Mouse (Mus musculus) frontal cortex, postnatal 36 days (tissue): ENCODE results near the gene Cfd.

Experiments
- DNase-seq, 2 experiments: peaks; one replicate each; pipeline ENCODE4 v3.0.0; 2022; ENCODE audit warnings: low spot score in 2 of 2

Cfd gene

DNA sequence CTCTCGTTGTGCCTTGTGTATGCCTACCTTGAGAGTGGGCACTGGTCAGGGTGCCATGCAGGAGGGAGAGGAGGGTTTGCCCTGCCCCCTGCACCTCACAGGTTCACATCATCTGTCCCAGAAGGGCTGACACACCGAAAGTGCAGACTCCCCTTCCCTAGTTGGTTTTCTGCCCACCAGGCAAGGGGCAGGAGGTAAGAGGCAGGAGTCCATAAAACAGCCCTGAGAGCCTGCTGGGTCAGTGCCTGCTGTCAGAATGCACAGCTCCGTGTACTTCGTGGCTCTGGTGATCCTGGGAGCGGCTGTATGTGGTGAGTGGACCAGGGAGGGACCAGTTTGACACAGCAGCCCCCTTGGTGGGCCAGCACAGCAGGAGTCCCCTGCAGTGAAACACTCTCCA, at the start of gene Cfd:
Gene Cfd (plus strand): TSS at position 184 of the 400 bp plus-strand sequence.
- no peak for DNase-seq

DNA sequence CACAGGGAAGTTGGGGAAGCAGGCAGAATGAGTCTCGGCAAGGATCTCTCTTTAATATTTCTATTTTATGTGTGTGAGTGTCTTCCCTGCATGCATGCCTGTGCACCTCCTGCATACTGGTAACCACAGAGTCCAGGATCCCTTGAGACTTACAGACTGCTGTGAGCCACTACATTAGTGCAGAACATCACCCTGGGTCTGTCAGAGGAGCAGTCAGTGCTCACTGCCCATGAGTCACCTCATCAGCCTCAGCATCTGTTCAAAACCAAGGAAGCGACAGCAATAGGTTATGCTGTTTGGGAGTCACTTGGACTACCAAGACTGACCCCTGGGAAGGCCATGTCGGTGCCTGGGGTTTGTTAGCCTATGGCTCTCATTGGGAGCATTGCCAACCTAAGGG, 48.3 kb upstream of the Cfd start:
- no peak for DNase-seq

DNA sequence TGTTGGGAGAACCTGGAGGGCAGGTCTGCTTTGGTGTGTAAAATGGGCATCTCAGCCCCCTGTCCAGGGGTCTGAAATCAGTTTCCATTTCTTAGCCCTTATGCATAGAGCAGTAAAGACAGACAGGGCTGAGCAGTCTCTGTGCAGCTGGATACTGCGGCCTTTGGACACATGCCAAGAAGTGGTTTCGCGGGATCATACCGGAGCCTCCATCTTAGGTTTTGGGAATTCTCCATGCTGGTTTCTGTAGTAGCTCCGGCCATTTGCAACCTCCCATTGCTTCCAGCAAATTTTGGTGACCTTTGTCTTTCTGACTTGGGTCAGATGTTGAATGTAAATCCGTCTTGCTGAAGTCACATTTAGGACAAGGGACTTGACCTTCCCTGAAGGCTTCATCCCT, 47.2 kb upstream of the Cfd start:
- no peak for DNase-seq

DNA sequence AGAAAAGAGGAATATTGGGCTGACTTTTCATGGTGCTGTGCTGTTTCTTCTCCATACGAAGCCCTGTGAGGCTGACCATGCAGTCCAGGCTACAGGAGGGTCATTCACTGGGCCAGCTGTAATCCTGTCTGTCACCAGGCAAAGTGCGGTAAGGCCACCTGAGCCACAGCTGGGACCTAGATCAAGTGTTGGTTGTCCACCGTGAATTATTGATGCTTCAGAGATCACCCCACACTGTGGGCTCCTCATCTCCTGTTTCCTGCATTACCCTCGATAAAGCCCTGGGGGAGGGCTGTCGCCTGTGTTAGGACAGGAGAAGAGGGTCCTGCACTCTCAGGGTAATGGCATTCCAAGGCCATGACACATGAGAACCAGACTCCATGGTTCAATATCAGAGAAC, 44.1 kb upstream of the Cfd start:
- DNase-seq = no peak

DNA sequence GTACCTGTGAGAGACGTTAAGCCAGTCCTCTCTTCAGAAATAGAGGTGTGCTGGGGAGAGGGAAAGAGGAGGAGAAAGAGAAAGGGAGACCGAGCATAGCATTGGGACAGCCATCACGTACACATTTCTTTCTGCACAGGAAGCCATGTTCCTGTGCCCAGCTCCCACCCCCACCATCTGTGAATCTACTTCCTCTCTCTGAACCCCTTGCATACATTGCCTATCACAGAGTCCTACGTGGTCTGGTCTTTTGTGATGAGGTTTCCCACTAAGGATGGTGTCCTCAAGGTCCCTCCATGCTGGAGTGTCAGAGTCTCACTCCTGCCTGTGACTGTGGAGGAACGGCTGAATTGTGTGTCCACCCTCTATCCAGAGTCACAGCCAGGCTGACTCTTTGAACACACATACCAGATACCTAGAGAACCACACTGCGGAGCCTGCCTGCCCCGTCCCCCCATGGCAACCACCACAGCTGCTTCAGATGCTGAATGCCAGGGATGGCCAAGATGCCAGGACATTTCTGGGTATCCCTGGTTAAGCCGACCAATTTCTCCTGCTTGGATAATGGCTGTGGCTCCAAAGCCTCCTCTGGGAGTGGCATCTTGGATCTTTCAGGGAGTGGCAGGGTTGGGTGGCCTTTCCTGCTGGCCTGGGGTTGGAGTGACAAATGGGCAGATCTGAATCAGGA, 40.6 kb upstream of the Cfd start:
- no peak for DNase-seq

DNA sequence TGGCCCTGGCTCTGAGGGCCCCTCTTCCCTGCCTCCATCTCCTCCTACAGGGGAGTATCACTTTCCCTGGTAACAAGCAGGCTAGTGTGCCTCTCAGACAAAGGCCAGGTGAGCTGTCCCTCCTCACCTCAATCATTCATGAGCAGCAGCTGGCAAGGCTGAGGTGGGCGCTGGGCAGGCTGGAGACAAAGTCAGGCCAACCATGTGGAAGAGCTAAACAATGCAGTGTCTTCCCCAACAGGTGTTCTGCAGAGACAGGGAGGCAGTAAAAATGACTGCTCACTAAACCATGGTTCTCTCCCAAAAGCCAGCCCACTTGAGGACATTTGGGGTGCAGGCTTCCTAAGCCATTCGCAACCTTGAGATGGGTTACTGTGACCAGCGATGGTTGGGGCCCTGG, 39.0 kb upstream of the Cfd start:
- no peak for DNase-seq

DNA sequence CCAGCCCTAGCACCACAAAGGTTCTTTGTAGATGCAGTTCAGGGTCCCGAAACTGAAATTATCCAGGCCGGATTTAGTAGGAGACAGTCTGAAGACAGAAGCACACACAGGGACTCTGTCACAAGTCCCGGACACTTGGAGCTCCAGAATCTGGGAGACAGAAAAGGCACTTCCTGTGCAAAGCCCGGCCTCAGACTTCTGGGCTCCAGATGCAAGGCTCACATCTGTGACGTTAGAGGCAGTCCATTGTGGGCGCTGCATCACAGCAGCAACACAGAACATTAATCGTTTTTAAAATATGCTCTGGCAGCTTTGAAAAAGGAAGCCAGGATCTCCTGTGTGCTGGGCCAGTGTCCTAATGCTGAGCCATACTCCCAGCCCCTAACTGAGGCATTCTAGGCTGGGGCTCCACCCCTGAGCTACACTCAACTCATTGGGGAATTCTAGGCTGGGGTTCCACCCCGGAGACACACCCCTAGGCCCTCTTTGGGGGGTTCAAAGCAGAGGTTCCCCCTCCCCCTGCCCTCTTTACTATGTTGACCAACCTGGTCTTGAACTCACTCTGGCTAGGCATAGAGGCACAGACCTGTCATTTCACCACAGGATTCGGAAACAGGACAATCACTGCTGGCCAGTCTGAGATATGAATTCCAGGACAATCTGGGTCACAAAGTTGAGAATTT, 38.4 kb upstream of the Cfd start:
- DNase-seq = no peak

DNA sequence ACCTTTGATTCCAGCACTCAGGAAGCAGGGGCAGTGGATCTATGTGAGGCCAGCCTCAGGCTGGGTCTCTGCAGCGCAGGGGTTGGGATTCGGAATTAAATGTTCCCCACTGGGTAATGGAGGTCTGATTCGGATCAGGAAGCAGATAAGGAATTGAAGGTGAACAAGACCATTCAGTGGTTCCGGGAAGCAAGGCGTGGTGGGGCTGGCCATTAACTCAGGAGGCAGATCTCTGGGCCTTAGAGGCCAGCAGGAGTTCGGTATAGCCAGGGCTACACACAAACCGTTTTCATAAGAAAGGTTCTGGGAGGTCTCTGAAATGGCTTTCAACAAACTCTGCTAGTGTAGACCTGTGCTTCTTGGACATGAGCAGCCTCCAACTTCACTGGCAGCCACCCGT, 37.8 kb upstream of the Cfd start:
- DNase-seq = no peak

DNA sequence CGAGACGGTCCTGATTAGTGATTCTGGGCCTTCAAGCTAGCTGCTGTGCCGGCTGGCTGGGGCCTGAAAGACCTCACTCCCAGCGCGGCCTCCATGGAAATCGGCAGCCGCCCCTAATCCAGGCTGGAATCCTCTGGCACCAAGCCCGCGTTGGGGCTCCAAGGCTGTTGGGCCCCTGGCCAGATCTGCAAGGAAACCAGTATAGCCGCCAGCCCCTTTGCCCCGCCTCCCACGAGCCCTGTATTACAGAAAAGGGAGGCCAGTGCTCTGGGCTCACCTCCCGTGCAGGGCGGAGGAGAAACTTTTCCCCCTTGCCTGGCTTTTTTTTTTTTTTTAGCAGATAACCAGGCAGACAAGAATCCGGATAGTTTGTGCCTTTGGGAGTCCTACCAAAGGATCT, 37.3 kb upstream of the Cfd start:
- DNase-seq = peak; percentile 73 to 85

DNA sequence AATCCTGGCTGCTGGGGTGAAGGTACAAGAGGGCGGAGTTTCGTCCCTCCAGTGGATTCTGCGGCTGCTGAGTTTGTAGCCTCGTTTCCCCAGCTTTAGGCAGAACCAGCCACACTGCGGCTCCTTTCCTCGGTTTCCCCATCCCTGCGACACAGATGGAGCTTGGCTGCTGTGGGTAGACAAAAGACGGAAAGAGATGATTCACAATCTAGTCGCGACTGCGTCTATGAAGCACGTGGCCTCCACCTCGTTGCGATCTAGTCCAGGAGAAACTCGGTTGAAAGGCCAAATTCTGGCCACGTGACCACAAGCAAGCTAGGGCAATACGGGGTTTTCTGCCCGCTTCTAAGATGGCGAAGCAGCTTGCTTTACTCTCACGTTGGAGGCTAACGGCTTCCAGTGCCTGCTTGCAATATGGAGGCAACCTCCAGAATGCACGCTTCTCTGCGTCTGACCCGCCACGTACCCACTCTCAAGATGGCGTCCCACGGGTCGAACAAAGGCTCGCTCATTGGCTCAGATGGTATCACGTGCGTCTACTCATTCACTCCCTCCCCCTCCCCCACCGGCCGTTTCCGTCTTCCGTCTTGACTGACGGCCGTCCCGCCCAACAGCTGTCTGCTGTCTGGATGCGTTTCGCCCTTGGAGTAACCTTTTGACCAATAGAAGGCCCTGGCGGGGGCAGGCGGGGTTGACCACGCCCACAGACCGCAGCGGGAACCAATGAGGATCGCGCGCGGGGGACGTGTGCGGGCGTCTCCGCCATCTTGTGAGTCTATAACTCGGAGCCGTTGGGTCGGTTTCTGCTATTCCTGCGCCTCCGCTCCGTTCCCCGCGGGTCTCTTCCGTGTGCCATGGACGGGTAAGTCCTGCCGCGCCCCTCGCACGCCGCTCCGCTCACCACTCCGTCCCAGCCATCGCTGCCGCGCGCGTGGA, 36.5 kb upstream of the Cfd start, which contains the start of gene Ptbp1:
Gene Ptbp1 (plus strand): TSS at position 568 of the 936 bp plus-strand sequence.
- peak; percentile 97 to 99 for DNase-seq

DNA sequence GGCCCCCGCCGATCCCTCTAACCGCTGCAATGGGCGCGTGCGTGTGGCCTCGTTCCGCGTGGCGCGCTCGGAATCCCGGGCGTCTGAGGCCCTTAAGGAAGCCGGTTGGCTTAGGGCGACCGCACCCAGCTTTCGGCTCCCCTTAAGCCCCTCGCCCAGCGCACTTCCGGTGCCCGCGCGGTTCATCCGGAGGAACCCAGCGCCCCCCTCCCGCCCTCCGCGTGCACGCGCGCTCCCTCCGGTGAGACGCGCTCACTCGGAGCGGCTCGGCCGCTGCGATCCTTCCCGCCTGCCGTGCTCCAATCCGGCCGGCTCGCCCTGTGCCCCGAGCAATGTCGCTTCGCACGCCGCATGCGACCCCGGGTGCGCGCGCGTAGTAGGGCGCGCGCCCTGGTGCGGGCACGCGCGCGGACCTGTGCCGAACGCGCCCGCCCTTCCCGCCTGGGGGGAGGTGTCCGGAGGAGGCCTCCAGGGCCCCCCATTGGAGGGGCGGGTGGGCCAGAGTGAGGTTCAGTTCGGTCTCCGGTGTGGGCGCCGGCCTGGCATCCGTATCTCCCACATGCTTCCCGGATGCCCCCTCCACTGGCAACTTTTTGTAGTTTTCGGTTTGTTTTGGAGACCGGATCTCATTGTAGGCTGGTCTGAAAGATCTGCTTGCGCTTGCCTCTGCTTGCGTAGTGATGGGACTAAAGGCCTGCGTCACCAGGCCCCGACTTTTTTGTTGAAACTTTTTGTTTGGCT, 35.7 kb upstream of the Cfd start:
- DNase-seq = no peak

DNA sequence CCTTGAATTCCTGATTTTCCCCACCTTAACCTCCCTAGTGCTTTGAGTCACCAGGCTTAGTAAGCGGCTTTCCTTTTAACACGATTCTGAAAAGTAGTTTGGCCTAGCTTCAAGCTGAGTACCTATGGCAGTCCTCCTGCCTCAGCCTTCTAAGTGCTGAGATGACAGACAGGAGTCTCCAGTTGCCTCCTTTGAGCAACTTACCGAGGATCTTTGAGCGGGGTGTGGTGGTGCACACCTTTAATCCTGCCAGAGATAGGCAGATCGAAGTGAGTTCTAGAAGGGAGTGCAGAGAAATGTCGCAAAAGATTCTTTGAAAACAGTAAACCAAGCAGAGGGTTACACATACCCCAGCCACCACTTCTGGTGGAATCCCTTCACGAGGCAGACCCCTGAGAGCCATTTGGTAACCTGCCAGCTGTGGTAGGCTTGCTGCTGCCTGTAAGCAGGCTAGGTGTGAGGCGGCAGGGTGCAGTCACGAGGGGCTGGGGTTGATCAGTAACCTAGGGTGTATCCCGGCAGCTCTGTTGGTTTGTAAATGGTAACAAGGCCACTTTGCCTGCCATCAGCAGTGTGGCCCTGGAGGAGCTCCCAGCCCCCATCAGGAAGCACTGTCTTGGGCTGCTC, 35.0 kb upstream of the Cfd start:
- no peak for DNase-seq

DNA sequence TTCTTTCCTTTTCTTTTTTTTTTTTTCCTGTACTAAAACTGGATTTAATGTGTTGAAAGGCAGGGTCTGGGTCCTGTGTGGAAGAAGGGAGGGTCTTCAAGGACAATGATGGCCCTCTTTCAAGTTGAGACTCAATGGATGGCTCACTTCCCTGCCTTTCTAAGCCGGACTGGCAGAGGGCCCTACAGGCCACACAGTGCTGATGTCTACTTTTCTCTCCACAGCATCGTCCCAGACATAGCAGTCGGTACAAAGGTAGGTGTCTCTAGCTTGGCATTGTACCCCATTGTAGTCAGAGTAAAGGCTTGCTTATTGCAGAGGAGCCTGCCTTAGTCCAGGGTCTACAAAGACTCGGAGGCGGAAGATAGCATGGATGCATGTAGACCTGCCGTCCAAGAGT, 34.4 kb upstream of the Cfd start:
- DNase-seq = no peak

DNA sequence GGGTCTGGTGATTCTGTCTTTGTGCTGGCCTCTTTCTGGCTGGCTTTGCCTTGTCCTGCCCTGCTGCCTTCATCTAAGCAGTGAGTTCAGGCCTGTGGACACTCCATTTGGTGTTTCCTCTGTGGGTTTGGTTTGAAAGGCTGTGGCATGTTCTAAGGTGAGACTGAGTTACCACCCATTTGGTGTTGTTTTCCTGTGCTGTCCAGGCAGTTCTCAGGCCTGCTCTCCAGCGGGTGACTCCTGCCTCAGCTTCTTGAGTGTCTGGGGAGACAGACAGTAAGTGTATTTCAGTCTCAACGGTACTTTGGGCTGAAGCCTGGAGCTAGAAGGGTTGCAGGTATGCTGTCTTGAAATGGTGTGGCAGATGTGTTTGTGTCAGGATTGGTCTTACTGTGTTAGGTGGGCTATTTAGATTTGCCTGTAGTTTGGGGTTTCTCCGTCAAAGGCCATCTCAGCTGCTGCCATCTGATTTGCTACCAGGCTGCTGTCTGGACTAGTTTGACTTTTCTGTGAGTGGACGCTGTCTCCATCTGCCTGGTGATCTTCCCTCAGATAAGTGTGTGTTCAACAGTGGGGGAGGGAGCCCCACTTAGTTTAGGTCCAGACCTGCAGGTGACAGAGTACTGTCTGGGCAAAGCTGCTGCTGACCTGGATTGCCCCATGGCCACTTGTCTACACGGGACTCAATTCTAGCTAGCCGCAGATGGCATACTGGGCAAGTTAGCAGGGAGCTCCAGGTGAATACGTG, 33.8 kb upstream of the Cfd start:
- no peak for DNase-seq

DNA sequence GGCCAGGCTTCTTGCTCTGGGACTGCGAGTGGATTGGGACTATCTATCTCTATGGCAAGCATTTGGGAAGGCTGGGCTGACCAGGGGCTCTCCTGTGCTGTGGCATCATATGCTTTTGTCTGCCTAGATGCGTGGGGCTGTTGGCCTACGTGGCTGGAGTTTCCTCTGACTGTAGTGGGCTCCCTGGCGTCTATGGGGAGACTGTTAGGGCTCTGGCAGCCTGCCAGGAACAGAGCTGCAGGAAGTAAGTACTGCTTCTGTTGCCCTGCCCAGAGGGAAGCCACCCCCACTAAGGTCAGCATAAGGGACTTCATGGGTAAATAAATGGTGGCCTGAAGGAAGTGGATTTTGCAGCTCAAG, 33.2 kb upstream of the Cfd start:
- DNase-seq = no peak

DNA sequence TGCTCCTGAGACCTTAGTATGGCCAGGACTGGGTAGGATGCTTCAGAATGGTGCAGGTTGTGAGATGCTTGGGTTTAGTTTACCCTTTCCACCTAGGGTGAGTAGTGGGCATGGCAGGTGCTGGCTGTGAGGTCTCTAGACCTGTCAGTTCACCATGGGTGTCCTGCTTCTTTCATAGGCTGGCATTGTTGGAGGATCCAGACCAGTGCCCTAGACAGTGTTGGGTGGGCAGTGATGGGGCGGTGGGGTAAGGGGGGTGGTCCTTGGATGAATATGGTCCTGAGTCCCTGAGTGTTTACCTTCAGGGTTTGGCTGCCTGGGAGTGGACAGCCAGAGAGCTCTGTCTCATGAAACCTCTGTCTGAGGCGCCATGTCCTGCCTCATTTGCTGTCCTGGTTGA, 32.8 kb upstream of the Cfd start:
- DNase-seq = no peak

DNA sequence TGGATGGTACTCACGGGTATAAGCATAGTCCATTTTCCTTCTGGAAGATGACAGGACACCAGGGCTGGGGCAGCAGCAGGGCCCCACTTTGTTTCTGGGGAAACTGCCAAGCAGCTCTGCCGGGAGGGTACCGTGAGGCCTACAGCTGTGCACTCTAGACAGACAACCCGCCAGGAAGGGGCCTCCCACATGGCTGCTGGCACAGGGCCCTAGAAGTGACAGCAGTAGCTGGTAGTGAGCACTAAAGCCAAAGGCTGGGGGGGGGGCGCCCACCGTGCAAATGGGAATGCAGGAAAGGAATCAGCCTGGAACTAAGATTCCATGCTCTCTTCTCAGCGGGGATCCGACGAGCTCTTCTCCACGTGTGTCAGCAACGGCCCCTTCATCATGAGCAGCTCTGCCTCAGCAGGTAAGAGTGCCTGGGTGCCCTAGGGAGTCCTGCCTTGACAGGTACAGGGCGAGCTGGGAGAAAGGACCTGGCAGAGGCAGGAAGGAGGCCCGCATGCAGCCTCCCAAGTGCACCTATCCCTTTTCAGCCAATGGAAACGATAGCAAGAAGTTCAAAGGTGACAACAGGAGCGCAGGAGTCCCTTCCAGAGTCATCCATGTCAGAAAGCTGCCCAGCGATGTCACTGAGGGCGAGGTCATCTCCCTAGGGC, 32.1 kb upstream of the Cfd start:
- DNase-seq = peak; percentile 70 to 73

DNA sequence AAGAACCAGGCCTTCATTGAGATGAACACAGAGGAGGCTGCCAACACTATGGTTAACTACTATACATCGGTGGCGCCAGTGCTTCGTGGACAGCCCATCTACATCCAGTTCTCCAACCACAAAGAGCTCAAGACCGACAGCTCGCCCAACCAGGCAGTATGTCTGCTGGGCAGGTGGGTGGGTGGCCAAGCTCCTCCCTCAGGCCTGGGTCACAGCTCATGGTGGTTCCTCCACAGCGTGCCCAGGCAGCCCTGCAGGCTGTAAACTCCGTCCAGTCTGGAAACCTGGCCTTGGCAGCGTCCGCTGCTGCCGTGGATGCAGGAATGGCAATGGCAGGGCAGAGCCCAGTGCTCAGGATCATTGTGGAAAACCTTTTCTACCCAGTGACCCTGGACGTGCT, 31.5 kb upstream of the Cfd start:
- DNase-seq = no peak

DNA sequence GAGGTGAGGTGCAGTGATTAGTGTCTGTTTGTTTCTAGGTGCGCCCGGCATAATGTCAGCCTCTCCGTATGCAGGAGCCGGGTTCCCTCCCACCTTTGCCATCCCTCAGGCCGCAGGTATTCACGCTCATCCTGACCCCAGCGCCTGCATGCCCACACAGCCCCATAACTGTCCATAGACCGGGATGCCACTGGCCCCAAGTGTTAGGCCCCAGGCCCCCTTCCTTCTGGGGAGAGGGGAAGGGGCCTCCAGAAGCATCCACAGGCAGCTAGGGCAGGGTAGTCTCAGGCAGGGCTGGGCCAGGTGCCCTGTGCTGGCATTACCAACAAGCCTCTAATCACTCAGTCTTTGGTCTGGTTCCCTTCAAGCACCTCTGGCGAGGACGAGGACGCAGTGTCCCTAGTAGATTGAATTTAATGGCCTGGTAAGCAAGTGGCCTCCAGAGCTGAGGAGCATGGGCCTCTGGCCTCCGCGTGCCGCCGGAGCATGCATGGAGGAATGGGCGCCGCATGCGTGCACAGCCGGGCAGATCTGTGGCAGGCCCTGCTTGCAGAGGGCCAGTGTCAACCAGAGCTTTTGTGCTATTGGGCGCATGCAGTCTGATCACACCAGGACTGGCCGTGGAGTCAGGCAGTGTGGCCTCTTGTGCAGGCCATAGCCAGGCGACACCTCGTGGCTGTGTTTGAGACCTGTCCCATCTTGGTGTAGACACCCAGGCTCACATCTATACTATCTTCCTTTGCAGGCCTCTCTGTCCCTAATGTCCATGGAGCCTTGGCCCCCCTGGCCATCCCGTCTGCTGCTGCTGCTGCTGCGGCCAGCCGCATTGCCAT, 30.4 kb upstream of the Cfd start:
- DNase-seq = no peak
